Comparison of ENCODE assay signal across 8 mouse cellular contexts in the genomic region with DNA sequence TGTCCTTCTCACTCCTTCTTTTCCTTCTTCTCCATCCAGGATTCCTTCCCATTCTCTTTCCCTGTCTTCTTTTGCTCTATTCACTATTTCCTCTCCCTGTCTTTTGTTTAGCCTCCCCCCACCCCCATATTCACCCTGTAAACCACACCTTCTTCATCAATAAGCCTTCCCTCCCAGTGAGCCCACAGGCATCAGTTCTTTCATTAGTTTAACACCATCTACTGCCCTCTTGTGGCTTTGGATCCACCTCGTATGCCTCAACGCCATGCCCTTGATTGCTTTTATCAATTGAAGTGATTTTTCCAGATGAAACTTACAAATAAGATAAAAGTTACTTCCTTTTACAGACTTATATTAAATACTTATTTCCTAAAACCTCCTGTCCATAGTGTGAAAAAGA.
A peak's percentile ranks its signal among the peaks of the same experiment; 100 is the strongest.
DNase-seq lines count a peak whose midpoint lies in the region; ATAC-seq and TF ChIP-seq lines count a peak whose summit lies in the region.

No protein-coding gene starts in this region.

- 27% methylated on average over 2 of the region's 2 CpGs for WGBS in intestine, postnatal 0 days
- 29% methylated on average over 2 of the region's 2 CpGs for WGBS in intestine, embryonic 15.5 days

- CTCF ChIA-PET in Patski (lab: Charles Lee): no interaction called here

- POLR2A ChIA-PET in Patski (lab: Charles Lee): no interaction called here

- in situ Hi-C loops in Patski (cut with MboI; ENCODE audit: low pct_unique_long_range_greater_than_20kb): loop anchor here (25.0 kb wide), 1 partner anchor 1376 kb away; no protein-coding TSS in a partner anchor

- H3K9ac ChIP-seq in intestine, postnatal 0 days (ENCODE audit: low read depth, low read length): no peak overlapping the region
- no peak overlapping the region for H3K9ac ChIP-seq in intestine, embryonic 15.5 days

- no peak overlapping the region for H3K4me3 ChIP-seq in intestine, postnatal 0 days (ENCODE audit: low read depth, low read length)
- H3K4me3 ChIP-seq in intestine, embryonic 15.5 days (replicated peaks): no peak overlapping the region

- no peak overlapping the region for H3K27ac ChIP-seq in intestine, postnatal 0 days (ENCODE audit: low read depth, low read length)
- no peak overlapping the region for H3K27ac ChIP-seq in intestine, embryonic 15.5 days

- no peak for DNase-seq in Patski (ENCODE audit: low read depth, low spot score)
- DNase-seq in embryo, embryonic 11 days: peak; percentile 70
- peak; percentile 32 to 50 for DNase-seq in layer of hippocampus, postnatal 10 days (ENCODE audit: low spot score in 2 of 2)
- peak; percentile 6 for DNase-seq in right cerebral cortex, postnatal 14 days
- DNase-seq in thymus, adult 18-20 months: no peak

- no peak overlapping the region for H3K4me2 ChIP-seq in intestine, postnatal 0 days (replicated peaks; ENCODE audit: low read depth)
- H3K4me2 ChIP-seq in intestine, embryonic 15.5 days (replicated peaks): no peak overlapping the region

- no peaks in the 10 kb centered on the region for H3K9me3 ChIP-seq in intestine, postnatal 0 days (ENCODE audit: control insufficient read depth)
- no peaks in the 10 kb centered on the region for H3K9me3 ChIP-seq in intestine, embryonic 15.5 days

- H3K36me3 ChIP-seq in intestine, postnatal 0 days (ENCODE audit: control insufficient read depth, insufficient read depth): no peaks in the 10 kb centered on the region
- no peaks in the 10 kb centered on the region for H3K36me3 ChIP-seq in intestine, embryonic 15.5 days

- no peak for ATAC-seq in intestine, postnatal 0 days
- ATAC-seq in intestine, embryonic 15.5 days: no peak
- no peak for ATAC-seq in Patski
- ATAC-seq in inflammation-experienced regulatory T-cells, adult 6 months: no peak

- H3K27me3 ChIP-seq in intestine, postnatal 0 days (replicated peaks; ENCODE audit: control insufficient read depth, insufficient read depth, low read length): no peaks in the 10 kb centered on the region
- H3K27me3 ChIP-seq in intestine, embryonic 15.5 days (replicated peaks): no peaks in the 10 kb centered on the region
- peaks cover 8% of the 10 kb centered on the region for H3K27me3 ChIP-seq in Patski

- TF ChIP-seq CTCF in intestine, postnatal 0 days (IDR thresholded peaks at IDR 0.05; ENCODE audit: low read depth): peak; percentile 35
- TF ChIP-seq CTCF in Patski (IDR thresholded peaks at IDR 0.05): peak; percentile 55

- no peaks in the 10 kb centered on the region for H3K4me1 ChIP-seq in intestine, postnatal 0 days (replicated peaks; ENCODE audit: control insufficient read depth, insufficient read depth, low read length)
- H3K4me1 ChIP-seq in intestine, embryonic 15.5 days (replicated peaks): no peaks in the 10 kb centered on the region

Comparison
In these comparisons a context has a peak if more than half of its experiments do, and no peak if none do; other contexts are left out.
1. DNase-seq: peak in embryo, embryonic 11 days (single experiment), layer of hippocampus, postnatal 10 days (2 of 2) and right cerebral cortex, postnatal 14 days (single experiment); none in Patski (single experiment) and thymus, adult 18-20 months (0 of 2).